Mouse (Mus musculus) testis, adult 2 months (tissue): ENCODE data around the gene B4gat1.

Source experiments
- CTCF ChIP-seq: fragments of 200-500 bp; IDR thresholded peaks from 2 replicates; pipeline ENCODE4 v1.5.1; 2012; ENCODE audit warnings: low read depth, mild to moderate bottlenecking, inconsistent platforms, low read length, moderate library complexity; ENCODE audit not compliant: control insufficient read depth, insufficient read depth, insufficient replicate concordance
- POLR2A ChIP-seq: fragments of 200-500 bp; IDR thresholded peaks from 2 replicates; pipeline ENCODE4 v1.6.1; 2012; ENCODE audit warnings: low read depth, mild to moderate bottlenecking, inconsistent platforms, low read length, moderate library complexity; ENCODE audit not compliant: control insufficient read depth

DNA sequence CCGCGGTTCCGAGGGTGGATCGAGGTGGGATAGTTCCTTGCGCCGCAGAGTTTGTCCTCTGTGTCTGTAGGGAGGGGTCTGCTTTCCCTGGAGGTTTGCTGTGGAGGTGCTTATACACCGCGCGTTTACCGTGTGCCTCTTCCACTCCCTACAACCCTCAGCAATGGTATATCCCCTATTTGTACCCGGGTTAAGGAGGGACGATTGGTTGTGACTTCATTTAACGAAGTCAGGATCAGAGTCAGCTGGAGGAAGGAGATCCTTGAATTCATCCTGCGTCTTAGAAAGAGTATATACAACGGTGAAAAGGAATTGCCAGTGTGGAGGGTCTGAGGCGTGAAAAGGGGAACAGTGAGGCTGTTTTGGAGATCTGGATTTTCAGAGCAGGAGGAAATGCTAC, 3.0 kb downstream of the B4gat1 start:
- TF ChIP-seq CTCF (no peak), POLR2A (no peak)
